Mouse (Mus musculus): ENCODE results near the gene Nxf1.

Nxf1 gene

GRCm38 (mm10) chr19:8818801-8819595, 62.1 kb downstream of the Nxf1 start, which contains the start of gene Ttc9c:
TSS of gene Ttc9c (minus strand) at chr19:8819333.
- DNase-seq (ENCODE audit: low spot score in 2 of 2), result peak; percentile 96 to 98

GRCm38 (mm10) chr19:8819596-8820423, 62.9 kb downstream of the Nxf1 start, which contains the start of gene Hnrnpul2:
TSS of gene Hnrnpul2 (plus strand) at chr19:8820010.
- DNase-seq (ENCODE audit: low spot score in 2 of 2), result peak; percentile 99
